Mouse (Mus musculus) limb, embryonic 14.5 days (tissue): ENCODE results near the gene Hoxc9. TPM values are rescaled to one million over a fixed set of nuclear protein-coding genes. Genes with fewer than 3 reads are reported as not detected.

Source experiments
- ATAC-seq: fragments of 200-750 bp; cut with Nextera tagmentation; 2 replicates; pipeline ENCODE4 v1.8.0; 2017; ENCODE audit warnings: low read depth, moderate number of reproducible peaks, moderate TSS enrichment; ENCODE audit not compliant: low FRiP score
- DNase-seq: peaks from one replicate; pipeline ENCODE4 v3.0.0-alpha.2; 2015; ENCODE audit warnings: low spot score
- H3K27ac ChIP-seq: fragments of 300-500 bp; sonication (generic); replicated peaks from 2 replicates; pipeline ENCODE4 v1.5.1; 2014; ENCODE audit warnings: low read depth, mild to moderate bottlenecking, low read length, moderate library complexity, mixed read lengths
- H3K27me3 ChIP-seq: fragments of 300-500 bp; sonication (generic); 2 replicates; pipeline ENCODE4 v1.6.1; 2014; ENCODE audit warnings: low read length, mixed read lengths; ENCODE audit not compliant: control insufficient read depth, insufficient read depth
- H3K36me3 ChIP-seq: fragments of 300-500 bp; sonication (generic); 2 replicates; pipeline ENCODE4 v1.6.1; 2014; ENCODE audit warnings: mild to moderate bottlenecking, low read length, moderate library complexity, mixed read lengths; ENCODE audit not compliant: control insufficient read depth, insufficient read depth
- H3K4me1 ChIP-seq: fragments of 300-500 bp; sonication (generic); 2 replicates; pipeline ENCODE4 v1.6.1; 2014; ENCODE audit warnings: antibody characterized with exemption, low read length, mixed read lengths; ENCODE audit not compliant: control insufficient read depth, insufficient read depth
- H3K4me2 ChIP-seq: fragments of 300-500 bp; sonication (generic); replicated peaks from 2 replicates; pipeline ENCODE4 v1.6.1; 2014; ENCODE audit warnings: low read depth, mild to moderate bottlenecking, low read length, moderate library complexity; ENCODE audit not compliant: severe bottlenecking
- H3K4me3 ChIP-seq: fragments of 300-500 bp; sonication (generic); replicated peaks from 2 replicates; pipeline ENCODE4 v1.5.1; 2014; ENCODE audit warnings: low read length
- H3K9ac ChIP-seq: fragments of 300-500 bp; sonication (generic); 2 replicates; pipeline ENCODE4 v1.6.1; 2014; ENCODE audit warnings: mild to moderate bottlenecking, low read depth, low read length, moderate library complexity; ENCODE audit not compliant: severe bottlenecking
- H3K9me3 ChIP-seq: fragments of 300-500 bp; sonication (generic); 2 replicates; pipeline ENCODE4 v1.6.1; 2016; ENCODE audit warnings: low read length; ENCODE audit not compliant: control insufficient read depth
- POLR2A ChIP-seq: fragments of 200-500 bp; IDR thresholded peaks from 2 replicates; pipeline ENCODE4 v1.8.0; 2012; ENCODE audit warnings: inconsistent platforms, mild to moderate bottlenecking, moderate library complexity, borderline replicate concordance; ENCODE audit not compliant: insufficient read depth, insufficient read length; ENCODE audit errors: extremely low read depth
- WGBS: fragments of 180-500 bp; shearing (Covaris S2); extraction: QIAGEN DNeasy Blood & Tissue Kit; methylation state at CpG from one replicate; pipeline ENCODE4 v1.1.7; 2014; 5-methylcytosine and 5-hydroxymethylcytosine counted together
- polyA plus RNA-seq, 2 experiments: library from polyadenylated mRNA; depleted of rRNA in 1 of 2; stranded (reverse) in 1 of 2; unstranded in 1 of 2; fragments of >200 nt; fragmentation: Nextera tagmentation in 1 of 2; extraction: Ambion mirVana in 1 of 2; gene quantifications; 2 replicates each; pipeline versions ENCODE4 v1.2.1 to v1.2.3; 2012 to 2014

Hoxc9 gene
- polyA plus RNA-seq, 2 experiments: 1.1 to 2.1 TPM

DNA sequence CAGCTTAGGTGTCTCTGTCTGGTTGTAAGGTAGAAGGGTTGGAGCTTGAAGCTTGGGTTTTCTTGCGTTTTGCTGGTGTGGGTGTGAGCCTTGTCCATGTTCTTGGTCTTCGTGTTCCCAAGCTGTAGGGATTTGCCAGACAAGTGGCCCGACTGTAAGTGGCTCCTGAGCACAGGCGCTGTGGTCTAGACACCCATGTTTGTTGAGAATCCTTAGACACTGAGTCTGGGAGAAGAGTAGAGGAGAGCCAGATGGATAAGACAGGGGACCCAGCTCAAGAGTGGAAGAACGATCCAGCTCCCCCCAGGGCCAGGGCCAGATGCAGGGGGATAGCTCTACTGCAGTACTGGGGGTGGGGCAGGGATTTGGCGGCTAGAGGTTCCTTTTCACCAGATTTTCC lies 3.5 kb upstream of the Hoxc9 start:
- Histone ChIP-seq H3K27me3 (peaks cover 91% of the 10 kb centered on the region), H3K9me3 (no peaks in the 10 kb centered on the region), H3K4me3 (peak overlapping the region; percentile 25; the same call in 1 of the 2 replicates), H3K27ac (no peak overlapping the region), H3K9ac (no peak overlapping the region), H3K4me2 (peak overlapping the region; percentile 34), H3K4me1 (peaks cover 5% of the 10 kb centered on the region; the same call in 1 of the 2 replicates), H3K36me3 (no peaks in the 10 kb centered on the region)
- 5% methylated on average over 6 of the region's 6 CpGs for WGBS
- no peak for DNase-seq
- ATAC-seq: no peak
- TF ChIP-seq POLR2A: no peak

DNA sequence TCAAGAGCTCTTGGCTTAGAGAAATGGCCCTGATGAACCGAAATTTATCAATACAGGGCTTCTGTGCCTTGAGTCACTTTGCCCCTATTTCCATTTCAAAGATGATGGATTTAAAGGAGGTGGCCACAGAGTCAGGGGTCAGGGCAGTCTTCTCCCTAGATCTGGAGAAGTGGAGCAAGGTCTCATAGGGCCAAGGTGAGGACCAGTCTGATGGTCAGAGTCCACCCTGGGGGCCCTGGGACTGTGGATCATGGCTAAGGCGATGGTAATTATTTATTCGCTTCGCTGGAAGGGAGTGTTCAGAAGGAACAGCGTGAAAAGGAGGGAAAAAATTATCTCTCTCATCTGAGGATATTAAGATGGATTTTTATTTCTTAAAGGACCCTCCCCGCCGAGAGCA lies 1.2 kb upstream of the Hoxc9 start:
- DNase-seq: no peak
- WGBS: 9% methylated on average over 7 of the region's 7 CpGs
- H3K9ac ChIP-seq: no peak overlapping the region

DNA sequence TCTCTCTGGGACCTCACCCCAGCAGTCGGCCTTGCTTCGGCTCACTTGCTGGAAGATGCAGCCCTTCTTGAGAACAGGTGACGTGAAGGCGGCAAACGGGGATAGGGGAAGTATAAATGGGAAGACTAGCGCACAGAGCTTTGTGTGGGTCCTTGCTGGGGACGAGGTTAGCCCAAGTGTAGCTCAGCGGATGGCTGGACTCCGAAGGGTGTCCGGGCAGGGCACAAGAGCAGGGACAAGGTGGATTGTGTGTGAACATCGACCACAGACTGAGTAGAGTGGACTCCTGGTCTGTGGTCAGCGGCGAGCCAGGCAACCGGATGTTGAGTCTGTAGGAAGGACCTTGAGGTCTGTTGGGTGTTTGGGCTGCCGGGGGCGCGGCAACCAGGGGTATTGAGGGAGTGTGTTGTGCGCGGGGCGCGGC lies 539 bp upstream of the Hoxc9 start:
- Histone ChIP-seq H3K4me1 (peaks cover 5% of the 10 kb centered on the region; the same call in 1 of the 2 replicates), H3K9me3 (no peaks in the 10 kb centered on the region), H3K27me3 (peaks cover 95% of the 10 kb centered on the region), H3K9ac (peak overlapping the region; percentile 46; the same call in 1 of the 2 replicates), H3K36me3 (no peaks in the 10 kb centered on the region), H3K27ac (no peak overlapping the region), H3K4me3 (peak overlapping the region; percentile 26), H3K4me2 (peak overlapping the region; percentile 43)
- 1% methylated on average over 21 of the region's 21 CpGs for WGBS
- TF ChIP-seq POLR2A: no peak
- no peak for DNase-seq
- ATAC-seq: no peak

More for the DNA sequence above, 1.2 kb upstream of the Hoxc9 start:
- ATAC-seq: no peak
- Histone ChIP-seq H3K4me2 (peak overlapping the region; percentile 43), H3K36me3 (no peaks in the 10 kb centered on the region), H3K4me3 (peak overlapping the region; percentile 26), H3K27ac (no peak overlapping the region), H3K4me1 (peaks cover 5% of the 10 kb centered on the region; the same call in 1 of the 2 replicates), H3K9me3 (no peaks in the 10 kb centered on the region), H3K27me3 (peaks cover 95% of the 10 kb centered on the region)
- TF ChIP-seq POLR2A: no peak

DNA sequence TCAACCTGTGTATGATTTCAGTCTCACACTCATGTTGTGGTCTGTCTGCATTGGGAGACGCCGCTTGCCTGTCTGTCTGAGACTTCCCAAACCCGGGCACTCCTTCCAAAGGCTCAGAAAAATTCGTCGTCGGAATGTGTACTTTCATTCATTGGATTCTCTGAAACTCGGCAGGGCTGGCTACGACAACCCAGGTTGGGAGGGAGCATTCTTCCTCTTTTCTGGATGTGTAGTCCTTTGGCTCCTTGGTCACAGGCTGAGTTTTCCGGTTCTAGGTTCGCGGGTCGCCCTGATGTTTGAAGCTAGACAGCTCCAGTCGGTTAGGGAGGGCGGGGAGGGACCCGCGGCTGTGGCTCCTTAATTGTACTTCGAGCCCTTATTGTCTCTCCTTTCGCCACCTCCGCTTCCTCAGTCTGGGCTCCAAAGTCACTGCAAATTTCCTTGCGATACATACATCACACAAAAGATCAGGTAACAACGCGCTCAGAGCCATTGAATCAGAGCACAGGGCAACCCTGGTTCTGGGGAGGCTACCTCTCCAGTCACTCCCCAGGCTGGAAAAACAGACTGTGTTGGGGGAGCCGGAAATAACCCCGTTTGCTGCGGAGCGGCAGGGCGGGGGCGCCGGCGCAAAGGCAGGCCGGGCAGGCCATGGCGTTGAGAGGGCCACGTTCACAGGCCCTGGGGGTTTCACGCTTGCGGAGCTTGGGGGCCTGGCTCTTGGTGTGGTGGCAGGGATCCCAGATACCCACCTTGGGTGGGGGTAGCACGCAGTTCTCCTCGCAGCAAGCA lies 588 bp downstream of the Hoxc9 start:
- WGBS: 1% methylated on average over 37 of the region's 37 CpGs
- no peaks in the 10 kb centered on the region for H3K9me3 ChIP-seq
- H3K4me3 ChIP-seq: peak overlapping the region; percentile 26
- peaks cover 96% of the 10 kb centered on the region for H3K27me3 ChIP-seq
- no peak for TF ChIP-seq POLR2A
- H3K4me1 ChIP-seq: peaks cover 9% of the 10 kb centered on the region
- H3K36me3 ChIP-seq: no peaks in the 10 kb centered on the region
- 0 out of 2 replicates have a peak overlapping the region, but pooled peaks have one; percentile 38 for H3K27ac ChIP-seq
- peak overlapping the region; percentile 46 for H3K9ac ChIP-seq
- no peak for DNase-seq
- no peak for ATAC-seq
- peak overlapping the region; percentile 43 for H3K4me2 ChIP-seq

DNA sequence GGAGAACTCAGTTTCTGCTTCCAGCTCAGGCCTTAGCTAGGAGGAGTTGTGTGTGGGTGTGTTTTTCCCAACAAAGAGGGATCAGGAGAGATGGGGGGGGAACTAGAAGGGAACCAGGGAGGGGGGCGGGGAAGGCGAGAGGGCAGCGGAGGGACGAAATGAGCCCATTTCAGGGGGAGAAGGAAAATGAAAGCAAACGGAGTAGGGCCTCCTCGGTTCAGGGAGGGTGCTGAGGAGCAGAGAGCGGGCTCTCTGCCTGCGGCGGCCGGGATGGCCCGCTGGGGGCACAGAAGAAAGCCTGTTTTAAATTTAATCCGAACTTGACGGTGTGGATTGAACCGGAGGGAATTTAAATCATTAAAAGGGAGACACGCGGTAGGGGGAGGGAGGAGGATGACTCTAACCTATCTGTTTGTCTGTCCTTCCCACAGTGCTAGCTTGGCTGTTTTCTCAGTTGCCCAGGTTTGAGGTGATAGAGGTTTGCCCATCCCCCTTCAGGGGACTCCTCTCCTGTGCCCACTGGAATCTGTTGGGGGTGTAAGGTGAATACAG lies 1.3 kb downstream of the Hoxc9 start:
- Histone ChIP-seq H3K4me1 (peaks cover 9% of the 10 kb centered on the region), H3K27ac (no peak overlapping the region), H3K9ac (peak overlapping the region; percentile 46), H3K36me3 (no peaks in the 10 kb centered on the region), H3K4me3 (peak overlapping the region; percentile 26), H3K4me2 (peak overlapping the region; percentile 43), H3K9me3 (no peaks in the 10 kb centered on the region), H3K27me3 (peaks cover 95% of the 10 kb centered on the region)
- DNase-seq: no peak
- ATAC-seq: no peak
- WGBS: 3% methylated on average over 16 of the region's 16 CpGs
- no peak for TF ChIP-seq POLR2A
